Mouse (Mus musculus) midbrain, embryonic 12.5 days (tissue): ENCODE measurements around the gene Cnpy2. TPM values are rescaled to one million over a fixed set of nuclear protein-coding genes. Genes with fewer than 3 reads are reported as not detected.
A peak's percentile ranks its signal among the peaks of the same experiment; 100 is the strongest.
"Not testable (repeated sequence)": the region's sequence is repeated elsewhere in the genome, so short reads cannot be mapped to it uniquely, and the experiment has no call there.

ENCODE experiments used
- ATAC-seq: fragments of 200-750 bp; cut with Nextera tagmentation; 2 replicates; pipeline ENCODE4 v1.8.0; 2017; ENCODE audit warnings: low read depth, moderate TSS enrichment, moderate library complexity; ENCODE audit not compliant: low FRiP score
- H3K27ac ChIP-seq: fragments of 300-500 bp; sonication (generic); replicated peaks from 2 replicates; pipeline ENCODE4 v1.5.1; 2016; ENCODE audit warnings: mild to moderate bottlenecking
- H3K27me3 ChIP-seq: fragments of 300-500 bp; sonication (generic); 2 replicates; pipeline ENCODE4 v1.6.1; 2016; ENCODE audit warnings: mild to moderate bottlenecking
- H3K36me3 ChIP-seq: fragments of 300-500 bp; sonication (generic); 2 replicates; pipeline ENCODE4 v1.6.1; 2016
- H3K4me1 ChIP-seq: fragments of 300-500 bp; sonication (generic); 2 replicates; pipeline ENCODE4 v1.6.1; 2016
- H3K4me2 ChIP-seq: fragments of 300-500 bp; sonication (generic); replicated peaks from 2 replicates; pipeline ENCODE4 v1.6.1; 2016; ENCODE audit warnings: mild to moderate bottlenecking, moderate library complexity
- H3K4me3 ChIP-seq: fragments of 300-500 bp; sonication (generic); 2 replicates; pipeline ENCODE4 v1.5.1; 2016; ENCODE audit warnings: mild to moderate bottlenecking
- H3K9ac ChIP-seq: fragments of 300-500 bp; sonication (generic); replicated peaks from 2 replicates; pipeline ENCODE4 v1.6.1; 2016; ENCODE audit warnings: mild to moderate bottlenecking, moderate library complexity
- H3K9me3 ChIP-seq: fragments of 300-500 bp; sonication (generic); 2 replicates; pipeline ENCODE4 v1.6.1; 2016; ENCODE audit warnings: mild to moderate bottlenecking
- WGBS: fragments of 180-500 bp; shearing (Covaris S2); methylation state at CpG from one replicate; pipeline ENCODE4 v1.1.7; 2016; 5-methylcytosine and 5-hydroxymethylcytosine counted together
- polyA plus RNA-seq: library from polyadenylated mRNA; unstranded; fragments of >200 nt; fragmentation: Nextera tagmentation; extraction: Ambion mirVana; gene quantifications from 2 replicates; pipeline ENCODE4 v1.2.1, GENCODE M21; 2016

Gene Cnpy2
- polyA plus RNA-seq, 1 experiment from 2014 or later = 220 TPM

- H3K9ac ChIP-seq = no peak overlapping the region
- ATAC-seq = no peak
Observed at GRCm38 (mm10) chr10:128326825-128327224, 4.6 kb downstream of the Cnpy2 start.

DNA sequence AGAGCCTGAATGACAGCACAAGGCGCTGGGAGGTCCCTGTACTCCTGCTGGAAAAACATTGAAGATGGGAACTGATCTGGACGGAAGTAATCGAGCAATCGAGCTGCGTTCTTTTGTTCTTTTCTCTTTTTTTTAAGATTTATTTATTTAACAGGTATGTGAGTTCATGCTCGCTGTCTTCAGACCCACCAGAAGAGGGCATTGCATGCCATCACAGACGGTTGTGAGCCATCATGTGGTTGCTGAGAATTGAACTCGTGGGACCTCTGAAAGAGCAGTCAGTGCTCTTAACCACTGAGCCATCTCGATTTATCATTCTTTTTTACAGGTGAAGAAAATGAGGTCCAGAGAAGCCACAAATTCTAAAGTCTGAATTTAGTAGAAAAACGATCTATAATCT, 5.4 kb downstream of the Cnpy2 start:
- no peak overlapping the region for H3K4me3 ChIP-seq
- H3K4me1 ChIP-seq = peaks cover 15% of the 10 kb centered on the region
- peaks cover 41% of the 10 kb centered on the region for H3K36me3 ChIP-seq
- no peak overlapping the region for H3K4me2 ChIP-seq
- no peaks in the 10 kb centered on the region for H3K9me3 ChIP-seq
- 92% methylated on average over 10 of the region's 10 CpGs for WGBS
- no peaks in the 10 kb centered on the region for H3K27me3 ChIP-seq
- H3K27ac ChIP-seq = no peak overlapping the region
- no peak for ATAC-seq
- H3K9ac ChIP-seq = no peak overlapping the region

More at GRCm38 (mm10) chr10:128326825-128327224, 4.6 kb downstream of the Cnpy2 start:
- Histone ChIP-seq H3K36me3 (peaks cover 41% of the 10 kb centered on the region), H3K27me3 (no peaks in the 10 kb centered on the region), H3K27ac (no peak overlapping the region), H3K4me3 (no peak overlapping the region), H3K4me2 (no peak overlapping the region), H3K4me1 (peaks cover 15% of the 10 kb centered on the region), H3K9me3 (no peaks in the 10 kb centered on the region)
- WGBS = 94% methylated on average over 8 of the region's 8 CpGs

DNA sequence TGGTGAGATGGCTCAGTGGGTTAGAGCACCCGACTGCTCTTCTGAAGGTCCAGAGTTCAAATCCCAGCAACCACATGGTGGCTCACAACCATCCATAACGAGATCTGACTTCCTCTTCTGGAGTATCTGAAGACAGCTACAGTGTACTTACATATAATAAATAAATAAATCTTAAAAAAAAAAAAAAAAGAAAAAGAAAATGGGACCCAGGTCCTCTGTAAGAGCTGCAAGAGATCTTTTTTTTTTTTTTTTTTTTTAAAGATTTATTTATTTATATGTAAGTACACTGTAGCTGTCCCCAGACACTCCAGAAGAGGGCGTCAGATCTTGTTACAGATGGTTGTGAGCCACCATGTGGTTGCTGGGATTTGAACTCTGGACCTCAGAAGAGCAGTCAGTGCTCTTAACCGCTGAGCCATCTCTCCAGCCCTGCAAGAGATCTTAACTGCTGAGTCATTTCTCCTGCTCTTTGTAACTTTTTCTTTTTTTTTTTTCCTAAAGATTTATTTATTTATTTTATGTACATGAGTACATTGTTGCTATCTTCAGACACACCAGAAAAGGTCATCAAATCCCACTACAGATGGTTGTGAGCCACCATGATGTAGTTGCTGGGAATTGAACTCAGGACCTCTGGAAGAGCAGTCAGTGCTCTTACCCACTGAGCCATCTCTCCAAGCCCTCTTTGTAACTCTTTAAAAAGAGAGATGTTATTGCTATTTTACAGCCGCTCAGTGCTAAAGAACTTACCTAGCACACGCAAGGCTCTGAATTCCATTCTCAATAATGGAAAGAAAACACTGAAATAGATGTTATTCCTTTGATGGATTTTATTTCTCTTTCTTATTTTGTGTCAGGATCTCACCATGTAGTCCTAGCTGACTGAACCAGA, 10.3 kb downstream of the Cnpy2 start:
- not testable (repeated sequence) for H3K4me3 ChIP-seq, H3K27ac ChIP-seq, H3K9me3 ChIP-seq, H3K4me2 ChIP-seq, H3K4me1 ChIP-seq, H3K27me3 ChIP-seq, ATAC-seq, H3K9ac ChIP-seq
- peaks cover 16% of the 10 kb centered on the region for H3K36me3 ChIP-seq
- WGBS = 79% methylated on average over 6 of the region's 6 CpGs

GRCm38 (mm10) chr10:128335582-128335981, 13.3 kb downstream of the Cnpy2 start:
- H3K4me2 ChIP-seq = no peak overlapping the region
- ATAC-seq = no peak
- H3K36me3 ChIP-seq = no peaks in the 10 kb centered on the region
- no peaks in the 10 kb centered on the region for H3K9me3 ChIP-seq
- H3K9ac ChIP-seq = no peak overlapping the region
- H3K4me3 ChIP-seq = no peak overlapping the region
- no peak overlapping the region for H3K27ac ChIP-seq
- peaks cover 19% of the 10 kb centered on the region for H3K4me1 ChIP-seq
- 3% methylated on average over 4 of the region's 4 CpGs for WGBS
- no peaks in the 10 kb centered on the region for H3K27me3 ChIP-seq

DNA sequence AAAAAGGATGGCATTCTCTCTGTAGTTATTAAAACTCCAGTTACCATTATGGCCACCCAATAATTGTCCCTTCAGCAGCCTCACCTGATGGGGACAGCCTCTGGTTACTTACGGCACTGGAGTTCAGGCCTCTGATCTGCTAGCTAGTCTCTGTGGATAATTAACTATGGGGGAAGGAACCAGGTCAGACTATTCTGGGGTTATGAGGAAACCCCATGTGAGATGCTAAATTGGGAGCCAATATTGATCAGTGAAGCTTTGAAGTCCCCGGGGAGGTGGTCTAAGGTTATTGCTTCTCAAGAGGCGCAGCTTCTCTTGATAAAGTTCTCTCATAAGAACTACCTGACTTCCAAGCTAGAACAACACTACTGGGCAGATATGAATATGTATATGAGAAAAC, 13.9 kb downstream of the Cnpy2 start:
- 97% methylated on average over 3 of the region's 3 CpGs for WGBS
- Histone ChIP-seq H3K4me3 (no peak overlapping the region), H3K9me3 (no peaks in the 10 kb centered on the region), H3K4me2 (no peak overlapping the region), H3K4me1 (peaks cover 19% of the 10 kb centered on the region), H3K9ac (no peak overlapping the region), H3K27me3 (no peaks in the 10 kb centered on the region), H3K36me3 (peaks cover 3% of the 10 kb centered on the region), H3K27ac (no peak overlapping the region)
- ATAC-seq = no peak

GRCm38 (mm10) chr10:128336597-128336996, 14.3 kb downstream of the Cnpy2 start:
- no peaks in the 10 kb centered on the region for H3K27me3 ChIP-seq
- peaks cover 19% of the 10 kb centered on the region for H3K4me1 ChIP-seq
- peak overlapping the region; percentile 29; the same call in 1 of the 2 replicates for H3K9ac ChIP-seq
- peak overlapping the region; percentile 90; the same call in 1 of the 2 replicates for H3K4me3 ChIP-seq
- WGBS = 90% methylated on average over 3 of the region's 3 CpGs
- ATAC-seq = no peak
- H3K9me3 ChIP-seq = no peaks in the 10 kb centered on the region
- no peak overlapping the region for H3K27ac ChIP-seq
- H3K4me2 ChIP-seq = peak overlapping the region; percentile 91
- H3K36me3 ChIP-seq = peaks cover 5% of the 10 kb centered on the region

DNA sequence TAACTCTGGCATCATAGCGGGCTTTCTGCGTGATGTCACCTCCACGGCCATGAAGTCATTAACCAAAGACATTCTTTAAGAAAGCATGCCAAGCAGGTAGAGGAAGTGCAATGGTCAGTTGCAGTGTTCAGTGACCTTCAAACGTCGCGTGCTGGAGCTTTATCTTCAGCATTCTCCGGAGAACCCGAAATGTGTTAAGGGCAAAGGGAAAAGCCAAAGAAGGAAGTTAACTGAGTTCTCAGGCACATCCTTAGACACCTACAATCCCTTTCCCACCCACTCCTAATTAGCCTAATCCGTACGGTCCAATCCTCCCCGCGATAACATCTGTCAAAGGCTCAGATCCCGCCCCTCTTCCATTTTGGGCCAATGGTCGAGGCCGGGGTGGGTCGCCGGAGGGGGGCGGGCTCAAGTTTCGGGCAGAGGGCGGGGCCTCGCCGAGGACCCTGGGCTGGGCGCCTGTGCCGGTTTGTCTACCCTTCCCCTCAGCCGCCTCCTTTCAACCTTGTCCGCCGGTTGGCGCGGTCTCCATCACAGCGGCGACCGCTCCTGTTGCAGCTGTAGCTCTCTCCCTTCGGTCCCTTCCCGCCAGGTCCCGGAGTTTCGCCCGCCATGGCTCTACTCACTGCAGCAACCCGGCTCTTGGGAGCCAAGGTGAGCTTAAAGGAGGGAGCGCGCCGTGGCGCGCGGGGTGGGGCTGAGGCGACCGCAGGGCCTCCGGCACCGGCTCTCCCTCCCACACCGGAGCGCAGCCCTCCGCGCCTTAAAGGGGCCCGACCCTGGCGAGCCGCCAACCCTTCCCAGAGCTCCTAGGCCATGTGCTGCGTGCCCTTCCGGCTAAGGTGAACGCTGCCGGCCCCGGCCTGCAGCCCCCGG, 15.3 kb downstream of the Cnpy2 start, which contains the start of gene Cs:
Cs (plus strand) TSS at position 429 of the 876 bp plus-strand sequence.
- 1% methylated on average over 61 of the region's 61 CpGs for WGBS
- ATAC-seq = peak; percentile 99

DNA sequence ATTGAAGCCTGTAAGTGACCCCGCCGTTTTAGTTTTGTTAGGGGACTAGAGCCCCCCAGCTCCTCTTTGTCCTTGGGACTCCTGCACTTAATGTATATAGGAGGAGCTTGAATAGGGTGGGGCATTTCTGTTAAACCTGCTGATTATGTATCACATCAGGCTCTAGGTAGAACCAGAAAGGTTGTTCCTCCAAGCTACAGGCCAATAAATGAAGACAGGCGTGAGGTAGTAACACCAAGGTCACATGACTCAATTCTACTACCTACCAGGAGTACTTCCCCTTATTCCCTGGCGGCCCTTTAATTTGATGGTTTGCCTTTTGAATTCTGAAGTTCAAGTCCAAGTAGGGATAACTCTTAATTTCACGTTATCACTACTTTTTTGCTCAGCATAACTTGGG, 16.2 kb downstream of the Cnpy2 start:
- Histone ChIP-seq H3K36me3 (peaks cover 5% of the 10 kb centered on the region), H3K4me1 (peaks cover 19% of the 10 kb centered on the region), H3K27ac (peak overlapping the region; percentile 89), H3K9ac (peak overlapping the region; percentile 90), H3K27me3 (no peaks in the 10 kb centered on the region), H3K4me3 (peak overlapping the region; percentile 90), H3K4me2 (peak overlapping the region; percentile 91), H3K9me3 (no peaks in the 10 kb centered on the region)
- ATAC-seq = no peak
- 30% methylated on average over 5 of the region's 5 CpGs for WGBS

More for the DNA sequence above, 15.3 kb downstream of the Cnpy2 start, which contains the start of gene Cs:
- Histone ChIP-seq H3K4me2 (peak within 1 kb of the TSS; percentile 91), H3K9ac (peak within 1 kb of the TSS; percentile 90), H3K27ac (peak within 1 kb of the TSS; percentile 89), H3K36me3 (peaks cover 5% of the 10 kb centered on the region), H3K4me3 (peak within 1 kb of the TSS; percentile 90), H3K27me3 (no peaks in the 10 kb centered on the region), H3K4me1 (peaks cover 19% of the 10 kb centered on the region), H3K9me3 (no peaks in the 10 kb centered on the region)

DNA sequence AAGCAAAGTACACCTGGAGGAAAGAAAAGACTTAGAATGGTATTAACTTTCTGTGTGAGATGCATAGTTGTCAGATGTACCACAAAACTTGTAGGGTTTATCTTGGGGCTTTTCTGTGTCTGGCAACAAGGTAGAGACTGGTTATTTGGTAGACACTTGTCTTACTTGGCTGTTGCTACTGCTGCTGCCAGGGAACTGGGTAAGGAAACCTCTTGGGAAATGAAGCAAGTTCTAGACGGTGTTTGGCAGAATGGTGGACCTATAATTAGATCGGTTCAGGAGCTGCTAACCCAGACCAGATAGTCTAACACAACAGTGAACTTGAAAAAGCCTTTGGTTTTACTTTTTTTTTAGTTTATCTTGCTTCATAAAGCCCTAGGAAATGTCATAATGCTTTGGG, 16.7 kb downstream of the Cnpy2 start:
- Histone ChIP-seq H3K27me3 (no peaks in the 10 kb centered on the region), H3K9me3 (no peaks in the 10 kb centered on the region), H3K9ac (peak overlapping the region; percentile 90; the same call in 1 of the 2 replicates), H3K4me3 (peak overlapping the region; percentile 90), H3K4me1 (peaks cover 19% of the 10 kb centered on the region), H3K4me2 (peak overlapping the region; percentile 91), H3K36me3 (peaks cover 5% of the 10 kb centered on the region), H3K27ac (no peak overlapping the region)
- no peak for ATAC-seq
- WGBS = 80% methylated on average over 2 of the region's 2 CpGs

DNA sequence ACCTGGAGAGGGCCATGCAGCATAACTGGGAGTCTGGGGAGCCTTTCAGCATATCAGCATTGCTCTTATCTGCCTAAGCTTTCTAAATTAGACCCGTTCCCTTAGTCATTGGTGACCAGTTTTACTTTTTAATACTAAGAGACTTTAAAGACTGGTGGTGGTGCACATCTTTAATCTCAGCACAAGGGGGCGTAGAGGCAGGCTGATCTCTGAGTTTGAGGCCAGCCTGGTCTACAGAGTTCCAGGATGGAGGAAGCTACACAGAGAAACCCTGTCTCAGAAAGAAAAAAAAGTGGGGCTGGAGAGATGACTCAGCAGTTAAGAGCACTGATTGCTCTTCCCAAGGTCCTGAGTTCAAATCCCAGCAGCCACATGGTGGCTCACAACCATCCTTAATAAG, 18.0 kb downstream of the Cnpy2 start:
- Histone ChIP-seq H3K4me3 (no peak overlapping the region), H3K9ac (no peak overlapping the region), H3K9me3 (no peaks in the 10 kb centered on the region), H3K27ac (no peak overlapping the region), H3K27me3 (no peaks in the 10 kb centered on the region), H3K4me2 (no peak overlapping the region), H3K36me3 (peaks cover 5% of the 10 kb centered on the region), H3K4me1 (peaks cover 19% of the 10 kb centered on the region)
- WGBS = 80% methylated on average over 2 of the region's 2 CpGs
- no peak for ATAC-seq

GRCm38 (mm10) chr10:128343436-128343835, 21.2 kb downstream of the Cnpy2 start:
- Histone ChIP-seq H3K27me3 (no peaks in the 10 kb centered on the region), H3K4me3 (no peak overlapping the region), H3K36me3 (peaks cover 5% of the 10 kb centered on the region), H3K27ac (no peak overlapping the region), H3K4me2 (no peak overlapping the region), H3K4me1 (peaks cover 11% of the 10 kb centered on the region), H3K9ac (no peak overlapping the region), H3K9me3 (no peaks in the 10 kb centered on the region)
- no peak for ATAC-seq
- 93% methylated on average over 1 of the region's 1 CpGs for WGBS
